Mouse (Mus musculus) c-Kit-negative CD71-positive TER-119-positive erythroid progenitor cells, embryonic 14.5 days (primary cell): ENCODE results near the gene Ikzf3.

ENCODE experiments used
- DNase-seq: peaks from one replicate; pipeline ENCODE4 v3.0.0-alpha.2; 2013; ENCODE audit warnings: low read depth, low spot score

Gene Ikzf3

DNA sequence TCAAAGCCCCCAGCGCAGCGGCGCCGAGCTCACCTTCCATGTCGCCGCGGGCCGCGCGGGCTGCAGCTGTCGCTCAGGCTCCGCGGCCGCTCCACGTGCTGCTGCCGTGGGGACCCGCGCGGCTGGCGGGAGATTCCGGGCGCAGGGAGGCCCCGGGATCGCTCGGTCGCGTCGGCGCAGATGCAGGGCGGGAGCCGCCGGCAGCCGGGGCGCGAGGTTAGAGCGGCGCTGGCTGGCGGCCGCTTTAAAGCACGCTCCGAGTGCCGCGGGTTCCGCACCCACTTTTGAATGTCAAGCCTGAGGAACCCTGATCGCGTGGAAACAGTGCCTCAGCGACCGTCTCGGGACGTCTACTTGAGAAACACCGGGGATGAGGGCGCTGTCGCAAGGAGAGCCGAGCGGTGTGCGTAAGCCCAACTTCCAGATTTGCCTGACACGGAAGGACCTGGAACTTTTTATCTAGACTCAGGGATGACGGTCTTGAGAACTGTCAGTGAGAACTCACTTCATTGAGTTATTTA is at the start of gene Ikzf3:
Gene Ikzf3, minus strand, starts transcription at position 321 of the 521 bp plus-strand sequence.
- no peak for DNase-seq

DNA sequence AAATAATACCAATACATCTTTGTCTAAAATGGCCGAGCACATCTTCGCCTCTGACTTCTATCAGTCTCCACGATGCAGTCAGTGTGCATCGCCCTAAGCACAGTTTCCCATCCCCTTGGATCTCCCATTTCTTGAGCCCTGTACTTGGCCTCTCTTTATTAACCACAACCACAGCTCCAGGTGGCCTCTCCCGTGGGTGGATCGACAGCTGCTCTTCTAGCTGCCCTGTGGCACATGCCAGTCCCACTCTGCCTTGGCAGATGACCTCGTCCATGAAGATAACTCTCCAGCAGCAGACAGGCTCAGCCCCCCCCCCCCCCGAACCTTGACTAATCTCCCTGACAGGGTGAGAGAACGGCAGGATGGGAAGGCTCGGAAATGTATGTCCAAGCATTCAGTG is 49.6 kb upstream of the Ikzf3 start:
- no peak for DNase-seq

DNA sequence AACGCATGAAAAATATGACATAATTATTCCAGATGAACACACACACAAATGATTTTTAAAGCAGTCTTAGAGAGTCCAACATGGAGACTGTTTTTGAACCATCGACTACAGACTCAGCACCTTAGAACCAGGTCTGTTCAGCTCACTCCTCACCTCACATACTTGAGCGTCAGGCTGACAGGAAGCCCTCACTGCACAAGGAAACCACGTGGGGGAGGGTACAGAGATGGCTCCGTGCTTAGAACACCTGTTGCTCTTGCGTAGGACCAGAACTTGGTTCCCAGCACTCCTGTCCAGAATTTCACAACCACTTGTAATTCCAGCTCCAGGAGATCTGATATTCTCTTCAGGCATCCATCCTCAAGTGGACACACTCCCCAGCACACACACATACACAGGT is 49.2 kb upstream of the Ikzf3 start:
- DNase-seq: no peak

- DNase-seq: no peak
Observed at GRCm38 (mm10) chr11:98590548-98591445, 45.0 kb upstream of the Ikzf3 start.

- no peak for DNase-seq
Observed at GRCm38 (mm10) chr11:98589306-98589705, 43.5 kb upstream of the Ikzf3 start.

- DNase-seq: no peak
Observed at GRCm38 (mm10) chr11:98588833-98589281, 43.0 kb upstream of the Ikzf3 start.

DNA sequence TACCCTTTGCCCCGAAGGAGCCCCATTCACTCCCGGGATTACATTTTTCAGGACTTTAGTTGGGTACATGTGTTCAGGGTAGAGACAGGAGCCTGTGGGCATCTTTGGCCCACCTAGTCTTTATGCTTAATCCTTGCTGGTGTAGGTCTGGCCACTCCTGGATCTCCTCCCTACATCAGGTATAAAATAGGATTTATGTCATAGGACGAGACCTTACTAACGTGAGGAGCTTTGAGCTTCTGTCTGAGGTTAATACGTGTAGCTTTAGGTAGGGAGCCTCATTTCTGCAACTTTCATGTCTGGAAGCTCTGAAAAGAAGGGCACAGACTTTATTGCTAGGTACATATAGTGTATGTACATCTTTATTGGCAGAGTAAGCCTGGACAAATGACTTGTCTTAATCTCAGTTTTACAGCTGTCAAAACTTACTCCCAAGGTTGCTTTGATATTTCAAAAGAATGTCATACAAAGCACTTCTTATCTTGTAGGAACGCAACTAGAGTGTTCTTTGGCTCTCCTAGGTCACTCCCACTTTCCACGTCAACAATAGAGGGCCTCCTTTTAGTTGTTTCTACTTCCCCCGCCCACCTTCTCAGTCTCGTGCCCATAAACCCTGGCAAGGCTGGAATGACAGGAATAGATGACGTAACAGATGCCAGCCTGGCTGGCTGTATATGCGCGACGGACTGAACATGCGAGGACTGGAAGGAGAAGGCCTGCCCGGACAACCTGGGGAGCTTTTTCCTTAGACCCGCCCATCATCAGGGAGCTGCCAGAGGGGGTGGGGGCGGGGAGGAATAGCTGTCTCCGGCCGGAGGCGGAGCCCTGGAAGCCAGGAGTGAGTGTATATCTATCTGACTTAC is 42.1 kb upstream of the Ikzf3 start:
- DNase-seq: peak; percentile 78

GRCm38 (mm10) chr11:98586892-98587563 is 41.2 kb upstream of the Ikzf3 start, which contains the start of gene Ormdl3:
Ormdl3 (minus strand) TSS chr11:98587368.
- peak; percentile 95 for DNase-seq

DNA sequence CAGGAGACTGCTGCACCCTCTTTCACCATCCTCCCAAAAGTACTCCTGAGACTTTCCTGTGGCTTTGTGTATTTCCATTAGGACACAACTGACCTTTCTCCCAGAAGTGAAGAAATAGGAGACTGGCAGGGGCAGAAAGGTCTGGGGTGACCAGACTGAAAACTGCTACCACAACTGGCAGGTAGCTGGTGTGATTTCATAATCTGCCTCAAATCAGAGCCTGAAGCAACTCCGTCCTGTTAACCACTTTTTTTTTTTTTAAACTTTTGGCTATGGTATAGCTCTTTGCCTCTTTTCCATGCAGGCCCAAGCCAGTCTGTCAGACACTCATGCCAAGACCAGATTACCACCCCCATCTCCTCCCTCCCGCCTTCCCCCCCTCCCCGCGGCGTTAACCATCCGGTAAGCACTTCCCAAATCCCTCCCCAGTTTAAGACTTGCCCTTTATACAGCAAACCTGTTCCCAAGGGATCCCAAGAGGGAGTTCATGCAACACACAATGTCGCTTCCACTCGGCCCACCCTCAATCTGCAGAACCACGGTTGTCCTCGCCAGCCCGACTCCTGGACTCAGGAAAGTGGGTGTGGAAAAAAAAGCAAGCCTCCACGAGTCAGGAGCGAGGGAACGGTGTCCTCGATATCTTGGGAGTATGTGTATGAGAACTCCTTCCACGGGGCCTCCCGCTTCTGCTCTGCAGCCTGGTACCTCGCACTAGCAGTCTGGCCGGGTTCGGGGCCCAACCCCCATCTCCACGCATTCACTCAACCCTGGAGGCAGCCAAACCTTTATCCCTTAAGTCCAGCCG is 40.5 kb upstream of the Ikzf3 start:
- DNase-seq: no peak

DNA sequence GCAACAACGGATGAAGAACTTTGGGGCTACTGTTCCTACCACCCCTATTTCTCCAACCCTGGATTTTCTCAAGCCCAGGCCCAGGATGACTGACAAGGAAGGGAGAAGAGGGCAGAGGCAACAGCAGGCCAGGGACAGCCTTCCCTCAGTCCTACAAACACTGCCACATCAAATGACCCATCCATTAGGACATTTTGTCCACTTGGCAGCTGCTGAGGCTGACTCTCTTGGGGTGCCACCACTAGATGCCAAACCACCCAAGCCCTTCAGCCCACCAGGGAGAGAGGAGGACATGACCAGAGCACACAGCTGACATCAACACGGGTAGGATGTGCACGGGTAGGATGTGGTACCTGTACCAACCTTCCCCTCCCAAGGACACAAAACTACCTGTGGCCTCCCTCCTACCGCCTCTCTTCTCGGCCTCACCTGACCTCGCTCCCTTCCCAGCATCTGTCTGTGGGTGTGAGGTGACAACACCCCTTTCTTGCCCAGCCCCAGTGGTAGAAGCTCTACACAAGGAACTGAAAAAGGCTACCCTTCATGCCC is 38.9 kb upstream of the Ikzf3 start:
- no peak for DNase-seq

- DNase-seq: no peak
Observed at GRCm38 (mm10) chr11:98584146-98584545, 38.3 kb upstream of the Ikzf3 start.

- peak; percentile 61 for DNase-seq
Observed at GRCm38 (mm10) chr11:98583571-98583970, 37.7 kb upstream of the Ikzf3 start.

GRCm38 (mm10) chr11:98583265-98583552 is 37.4 kb upstream of the Ikzf3 start:
- peak; percentile 75 for DNase-seq

DNA sequence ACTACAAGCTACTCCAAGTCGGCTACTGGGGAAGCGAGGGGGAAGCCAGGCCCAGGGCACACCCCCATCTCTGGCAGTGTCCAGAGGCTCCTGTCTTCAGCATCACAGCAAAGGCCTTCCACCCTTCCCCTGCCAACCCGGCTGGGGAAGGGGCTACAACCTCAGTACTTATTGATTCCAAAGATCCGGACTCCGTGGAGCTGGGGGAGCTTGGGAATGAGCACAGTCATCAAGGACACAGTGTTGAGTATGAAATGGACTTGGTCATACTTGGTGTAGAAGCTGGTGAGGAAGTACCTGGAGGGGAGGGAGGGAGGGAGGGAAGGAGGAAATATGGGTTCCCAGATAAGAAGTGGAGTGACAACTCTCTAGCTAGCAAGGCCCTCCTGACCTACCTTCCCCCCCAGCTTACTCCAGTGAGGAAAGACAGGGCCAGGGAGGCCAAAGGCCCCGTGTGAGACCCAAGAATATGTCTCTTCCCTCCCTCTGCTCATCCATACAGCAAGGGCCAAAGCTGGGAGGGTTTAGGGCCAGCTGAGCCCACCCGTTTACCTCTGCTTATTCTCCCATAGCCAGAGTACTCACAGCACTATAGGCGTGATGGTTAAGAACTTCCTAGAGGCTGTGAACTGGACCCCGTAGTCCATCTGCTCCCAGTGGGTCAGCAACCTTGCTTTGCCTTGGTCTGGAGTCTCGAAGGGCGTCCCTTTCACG is 36.9 kb upstream of the Ikzf3 start:
- DNase-seq: peak; percentile 74

GRCm38 (mm10) chr11:98582030-98582388 is 36.2 kb upstream of the Ikzf3 start:
- no peak for DNase-seq

DNA sequence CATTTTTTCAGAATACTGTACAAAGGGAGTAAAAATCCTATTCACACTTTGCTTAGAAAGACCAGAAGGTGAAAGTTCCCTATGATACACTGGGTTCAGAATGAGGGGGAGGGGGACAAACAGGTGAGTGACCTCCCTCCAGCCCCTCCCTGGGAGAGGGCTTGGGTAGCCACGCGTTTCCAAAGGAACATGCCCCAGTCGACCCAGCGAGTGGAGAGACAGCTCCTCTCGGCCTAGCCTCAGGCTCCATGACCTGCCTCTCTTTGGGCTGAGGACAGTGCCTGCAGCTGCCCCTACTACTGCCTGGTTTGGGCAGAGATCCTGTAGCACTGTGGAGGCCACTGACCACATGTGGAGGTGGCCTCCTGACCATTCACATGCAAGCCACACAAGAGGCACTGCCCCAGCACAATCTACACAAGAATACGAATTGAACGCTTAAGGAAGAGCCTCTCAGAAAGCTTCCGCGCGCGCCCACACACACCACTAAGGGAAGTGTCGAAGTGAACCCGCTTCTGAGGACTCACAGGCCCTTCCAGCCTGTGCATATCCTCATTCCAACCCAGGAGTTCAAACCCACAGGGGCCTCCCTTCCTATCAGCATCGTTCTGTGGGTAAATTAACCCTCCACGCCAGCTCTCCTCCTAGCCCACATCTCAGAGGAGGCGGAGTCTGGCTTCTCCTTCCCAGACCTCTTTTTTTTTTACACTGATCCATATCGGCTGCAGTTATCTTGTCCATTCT is 35.6 kb upstream of the Ikzf3 start:
- DNase-seq: peak; percentile 66

- DNase-seq: peak; percentile 76
Observed at GRCm38 (mm10) chr11:98580301-98581121, 34.7 kb upstream of the Ikzf3 start.

DNA sequence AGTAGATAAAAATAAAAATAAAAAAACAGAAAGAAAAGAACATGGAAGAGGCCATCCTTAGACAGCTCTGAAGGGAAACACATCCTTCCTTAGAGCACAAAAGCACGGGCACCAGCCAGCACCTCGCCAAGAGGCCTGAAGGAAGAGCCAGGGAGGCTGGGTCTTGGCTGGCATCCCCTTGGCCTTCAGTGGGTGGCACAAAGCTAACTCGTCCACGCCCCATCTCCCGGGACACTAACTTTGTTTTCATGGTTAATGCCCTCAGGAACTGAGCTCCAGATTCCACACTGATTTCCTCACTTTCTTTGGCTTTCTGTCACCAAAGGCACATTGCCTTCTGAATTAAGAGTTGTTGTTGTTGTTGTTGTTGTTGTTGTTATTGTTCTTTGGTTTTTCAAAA is 31.9 kb upstream of the Ikzf3 start:
- DNase-seq: no peak
